Mouse (Mus musculus): ENCODE data around the gene Lamc1. TPM values are rescaled to one million over a fixed set of nuclear protein-coding genes. Genes with fewer than 3 reads are reported as not detected.

Gene Lamc1
- total and polyA plus RNA-seq, 3 experiments, result 13.1 to 174 (median 32.4) TPM

- TF ChIP-seq USF2 (IDR thresholded peaks at IDR 0.05; ENCODE audit: borderline replicate concordance in 1 of 2, insufficient read depth in 1 of 2, low read depth in 1 of 2, low read length in 2 of 2), result no peak
- no peak for TF ChIP-seq CTCF (IDR thresholded peaks at IDR 0.05 in 2 of 3, conservative IDR thresholded peaks at IDR 0.05 in 1 of 3; ENCODE audit: control insufficient read depth in 1 of 3, insufficient read depth in 1 of 3, low read depth in 2 of 3, low read length in 3 of 3, poor library complexity in 1 of 3, severe bottlenecking in 1 of 3)
- TF ChIP-seq TAL1 (IDR thresholded peaks at IDR 0.05; ENCODE audit: low read length), result no peak
- no peak for TF ChIP-seq ZNF384 (IDR thresholded peaks at IDR 0.05; ENCODE audit: low read depth, low read length)
Observed at GRCm38 (mm10) chr1:153333296-153334121, 923 bp upstream of the Lamc1 start (continued).

- peak; percentile 71 for DNase-seq (ENCODE audit: low read depth, low spot score)
- Histone ChIP-seq H3K36me3 (ENCODE audit: control insufficient read depth in 1 of 2, insufficient read depth in 2 of 2, low read length in 2 of 2) (peaks cover 0 to 6% of the 10 kb centered on the region in 2 experiments; a peak in 3 of 4 replicates), H3K4me3 (ENCODE audit: control insufficient read depth in 1 of 2, insufficient read depth in 1 of 2, low read depth in 2 of 2, low read length in 2 of 2) (peak overlapping the region; percentile 60 to 93), H3K9ac (ENCODE audit: control insufficient read depth, low read depth, low read length, poor library complexity, severe bottlenecking) (peak overlapping the region; percentile 88), H3K79me2 (ENCODE audit: control insufficient read depth, insufficient read depth, low read length, poor library complexity) (peaks cover 22% of the 10 kb centered on the region), H3K27me3 (ENCODE audit: control insufficient read depth in 1 of 2, insufficient read depth in 2 of 2, low read length in 2 of 2) (no peaks in the 10 kb centered on the region), H3K9me3 (replicated peaks; ENCODE audit: insufficient read depth, low read length) (no peaks in the 10 kb centered on the region), H3K27ac (ENCODE audit: control insufficient read depth, low read depth, low read length) (peak overlapping the region; percentile 49), H3K4me1 (ENCODE audit: control insufficient read depth in 1 of 2, insufficient read depth in 2 of 2, low read length in 2 of 2) (peaks cover 2 to 4% of the 10 kb centered on the region in 2 experiments; a peak in 1 of 4 replicates)
- TF ChIP-seq RAD21 (IDR thresholded peaks at IDR 0.05; ENCODE audit: low read depth, low read length) (no peak; the same call in 1 of the 2 replicates), MAZ (IDR thresholded peaks at IDR 0.05; ENCODE audit: low read depth, low read length) (no peak), EP300 (IDR thresholded peaks at IDR 0.05; ENCODE audit: low read depth in 1 of 2, low read length in 2 of 2) (no peak), GABPA (IDR thresholded peaks at IDR 0.05; ENCODE audit: low read depth, low read length) (no peak), ZNF384 (IDR thresholded peaks at IDR 0.05; ENCODE audit: low read depth, low read length) (no peak), USF1 (IDR thresholded peaks at IDR 0.05; ENCODE audit: low read depth, low read length) (no peak), POLR2A (IDR thresholded peaks at IDR 0.05; ENCODE audit: control insufficient read depth in 1 of 2, insufficient read depth in 1 of 2, low read depth in 1 of 2, low read length in 2 of 2, poor library complexity in 1 of 2) (no peak), MYC (IDR thresholded peaks at IDR 0.05; ENCODE audit: low read depth, low read length) (0 out of 2 replicates have a peak, but pooled peaks have one; percentile 9), TBP (IDR thresholded peaks at IDR 0.05; ENCODE audit: low read depth, low read length) (0 out of 2 replicates have a peak, but pooled peaks have one; percentile 23), GATA1 (IDR thresholded peaks at IDR 0.05; ENCODE audit: low read depth, low read length) (no peak), E2F4 (IDR thresholded peaks at IDR 0.05; ENCODE audit: borderline replicate concordance, low read depth, low read length) (no peak), NELFE (IDR thresholded peaks at IDR 0.05; ENCODE audit: low read depth, low read length) (no peak), NRF1 (IDR thresholded peaks at IDR 0.05; ENCODE audit: insufficient read depth, low read depth, low read length, poor library complexity, severe bottlenecking) (no peak), USF2 (IDR thresholded peaks at IDR 0.05; ENCODE audit: borderline replicate concordance in 1 of 2, insufficient read depth in 1 of 2, low read depth in 1 of 2, low read length in 2 of 2) (no peak), HCFC1 (IDR thresholded peaks at IDR 0.05; ENCODE audit: low read depth, low read length) (no peak), CTCF (IDR thresholded peaks at IDR 0.05 in 2 of 3, conservative IDR thresholded peaks at IDR 0.05 in 1 of 3; ENCODE audit: control insufficient read depth in 1 of 3, insufficient read depth in 1 of 3, low read depth in 2 of 3, low read length in 3 of 3, poor library complexity in 1 of 3, severe bottlenecking in 1 of 3) (peak in 2 of 3 experiments; percentile 33 to 49; a peak in 5 of 6 replicates), MYB (IDR thresholded peaks at IDR 0.05; ENCODE audit: low read depth, low read length) (no peak), TCF12 (IDR thresholded peaks at IDR 0.05; ENCODE audit: low read depth, low read length) (no peak), MXI1 (IDR thresholded peaks at IDR 0.05; ENCODE audit: low read depth, low read length) (peak; percentile 65), MAFK (IDR thresholded peaks at IDR 0.05; ENCODE audit: borderline replicate concordance, low read depth, low read length) (no peak), TAL1 (IDR thresholded peaks at IDR 0.05; ENCODE audit: low read length) (no peak), CHD2 (IDR thresholded peaks at IDR 0.05; ENCODE audit: low read length) (no peak), SIN3A (IDR thresholded peaks at IDR 0.05; ENCODE audit: low read length) (peak; percentile 11; the same call in 1 of the 2 replicates), MAX (IDR thresholded peaks at IDR 0.05; ENCODE audit: low read length) (no peak), ZMIZ1 (IDR thresholded peaks at IDR 0.05; ENCODE audit: low read depth, low read length) (no peak), SMC3 (IDR thresholded peaks at IDR 0.05; ENCODE audit: low read depth, low read length) (peak; percentile 29), UBTF (IDR thresholded peaks at IDR 0.05; ENCODE audit: borderline replicate concordance, insufficient read depth, low read depth, low read length) (no peak), POLR2AphosphoS5 (IDR thresholded peaks at IDR 0.05; ENCODE audit: borderline replicate concordance, low read depth, low read length) (no peak), ELF1 (IDR thresholded peaks at IDR 0.05; ENCODE audit: low read depth, low read length) (no peak), ETS1 (IDR thresholded peaks at IDR 0.05; ENCODE audit: low read depth, low read length) (0 out of 2 replicates have a peak, but pooled peaks have one; percentile 2), CHD1 (IDR thresholded peaks at IDR 0.05; ENCODE audit: low read depth, low read length) (no peak)
Observed at GRCm38 (mm10) chr1:153331796-153332443, 666 bp downstream of the Lamc1 start.

Data from MEL (cell line).